Mouse (Mus musculus) ES-E14 (cell line): ENCODE data around the gene Ghrl. TPM values are rescaled to one million over a fixed set of nuclear protein-coding genes. Genes with fewer than 3 reads are reported as not detected.
A peak's percentile ranks its signal among the peaks of the same experiment; 100 is the strongest.

Source experiments
- DNase-seq: peaks from one replicate; pipeline ENCODE4 v3.0.0-alpha.2; 2013; ENCODE audit warnings: low read depth, low spot score
- H3K27ac ChIP-seq: 2 replicates; pipeline ENCODE4 v1.5.1; 2012; ENCODE audit warnings: low read depth, mild to moderate bottlenecking, low read length, moderate library complexity, mixed read lengths; ENCODE audit not compliant: poor library complexity, insufficient read depth, severe bottlenecking
- H3K36me3 ChIP-seq: 2 replicates; pipeline ENCODE4 v1.6.1; 2012; ENCODE audit warnings: mild to moderate bottlenecking, low read length, moderate library complexity, mixed read lengths; ENCODE audit not compliant: control insufficient read depth, poor library complexity, insufficient read depth, severe bottlenecking
- H3K4me1 ChIP-seq, 2 experiments: fragments of 150-350 bp in 1 of 2; sonication (generic) in 1 of 2; 2 replicates each; pipeline ENCODE4 v1.6.1; 2012; ENCODE audit warnings: low read length in 2 of 2, mild to moderate bottlenecking in 1 of 2, mixed read lengths in 1 of 2; ENCODE audit not compliant: control insufficient read depth in 2 of 2, insufficient read depth in 2 of 2, poor library complexity in 1 of 2
- H3K4me3 ChIP-seq, 2 experiments: fragments of 150-350 bp in 1 of 2; sonication (generic) in 1 of 2; 2 replicates each; pipeline ENCODE4 v1.5.1; 2012; ENCODE audit warnings: low read length in 2 of 2, low read depth in 1 of 2, mild to moderate bottlenecking in 1 of 2, mixed read lengths in 1 of 2; ENCODE audit not compliant: insufficient read depth in 1 of 2, poor library complexity in 1 of 2, severe bottlenecking in 1 of 2
- H3K9ac ChIP-seq: 2 replicates; pipeline ENCODE4 v1.6.1; 2012; ENCODE audit warnings: low read depth, mild to moderate bottlenecking, low read length, mixed read lengths; ENCODE audit not compliant: poor library complexity, insufficient read depth, severe bottlenecking
- H3K9me3 ChIP-seq: fragments of 150-350 bp; sonication (generic); 2 replicates; pipeline ENCODE4 v1.6.1; 2012; ENCODE audit warnings: low read depth, mild to moderate bottlenecking, low read length; ENCODE audit not compliant: control insufficient read depth, insufficient read depth
- CHD2 ChIP-seq: IDR thresholded peaks from 2 replicates; pipeline ENCODE4 v1.6.1; 2014; ENCODE audit warnings: mild to moderate bottlenecking, low read depth, low read length, inconsistent platforms
- HCFC1 ChIP-seq: IDR thresholded peaks from 2 replicates; pipeline ENCODE4 v1.6.1; 2012; ENCODE audit warnings: low read length, inconsistent platforms, borderline replicate concordance; ENCODE audit not compliant: insufficient read depth
- MAFK ChIP-seq: IDR thresholded peaks from 2 replicates; pipeline ENCODE4 v1.6.1; 2014; ENCODE audit warnings: mild to moderate bottlenecking, low read depth, low read length, inconsistent platforms; ENCODE audit not compliant: insufficient read depth
- ZC3H11A ChIP-seq: IDR thresholded peaks from 2 replicates; pipeline ENCODE4 v1.6.1; 2012; ENCODE audit warnings: low read depth, mild to moderate bottlenecking, inconsistent platforms, low read length, borderline replicate concordance
- ZNF384 ChIP-seq: IDR thresholded peaks from 2 replicates; pipeline ENCODE4 v1.6.1; 2012; ENCODE audit warnings: low read depth, low read length, inconsistent platforms
- in situ Hi-C, 2 experiments: fragments of 600-800 bp; cut with MboI; formaldehyde crosslinking; loops; one replicate each; pipeline ENCODE4 v1.15.1; 2025; ENCODE audit warnings: low sequenced_read_pairs in 2 of 2, inconsistent platforms in 1 of 2; ENCODE audit not compliant: unreplicated experiment in 2 of 2
- total RNA-seq: library from RNA; depleted of rRNA; stranded (reverse); fragments of 300-350 nt; gene quantifications from 2 replicates; pipeline ENCODE4 v1.2.3, GENCODE M21; 2012; rRNA removed

Gene Ghrl
- total RNA-seq, 1 experiment, result 2.3 TPM

- Histone ChIP-seq H3K27ac (peak overlapping the region; percentile 38; the same call in 1 of the 2 replicates), H3K9me3 (no peaks in the 10 kb centered on the region), H3K36me3 (no peaks in the 10 kb centered on the region), H3K4me1 (peaks cover 4 to 19% of the 10 kb centered on the region in 2 experiments; a peak in 3 of 4 replicates), H3K4me3 (no peak overlapping the region), H3K9ac (peak overlapping the region; percentile 16; the same call in 1 of the 2 replicates)
- in situ Hi-C loops, result no loop called here
- no peak for DNase-seq
- TF ChIP-seq CHD2 (no peak), ZC3H11A (no peak), HCFC1 (no peak), MAFK (no peak), ZNF384 (peak; percentile 53; the same call in 1 of the 2 replicates)
Observed at GRCm38 (mm10) chr6:113668287-113669154, 51.2 kb downstream of the Ghrl start.

DNA sequence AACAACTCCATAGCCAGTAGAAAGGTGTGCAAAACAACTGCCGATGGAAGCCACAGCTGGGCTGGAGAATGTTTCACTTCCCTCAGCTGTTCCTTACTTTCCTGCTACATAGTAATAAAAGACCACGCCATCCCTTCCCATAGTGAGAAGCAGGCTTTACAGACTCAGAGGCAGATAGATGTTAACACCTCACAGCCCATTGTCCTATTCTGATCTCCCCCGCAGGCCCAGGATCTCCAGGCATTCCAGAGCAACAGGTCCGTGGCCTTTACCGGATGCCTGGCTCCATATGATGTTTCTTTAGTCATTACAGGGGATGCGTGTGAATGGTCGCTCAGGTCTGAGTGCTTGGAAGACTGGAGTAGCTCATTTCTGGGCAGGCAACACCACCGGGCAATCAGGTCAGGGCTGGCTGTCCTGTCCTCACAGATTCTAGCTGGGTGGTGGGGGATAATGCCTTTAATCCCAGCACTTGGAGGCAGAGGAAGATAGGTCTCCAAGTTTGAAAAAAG, 52.0 kb downstream of the Ghrl start:
- in situ Hi-C loops, result no loop called here
- Histone ChIP-seq H3K4me3 (no peak overlapping the region), H3K9me3 (no peaks in the 10 kb centered on the region), H3K36me3 (no peaks in the 10 kb centered on the region), H3K4me1 (peaks cover 4 to 19% of the 10 kb centered on the region in 2 experiments; a peak in 3 of 4 replicates), H3K9ac (peak overlapping the region; percentile 26; the same call in 1 of the 2 replicates), H3K27ac (no peak overlapping the region)
- TF ChIP-seq MAFK (no peak), ZNF384 (no peak), HCFC1 (no peak), CHD2 (no peak), ZC3H11A (no peak)
- no peak for DNase-seq

Other genes starting within 250 kb of the Ghrl start
- gene Il17rc, start 248.5 kb downstream of the Ghrl start, total RNA-seq, result 6.2 and 13.3 TPM in 2 replicates
- 20.8 and 29.9 TPM in 2 replicates for gene Creld1, start 236.6 kb downstream of the Ghrl start, total RNA-seq
- gene Prrt3, start 217.9 kb downstream of the Ghrl start, total RNA-seq, result 15.1 and 16.3 TPM in 2 replicates
- 71.2 and 74.1 TPM in 2 replicates for gene Emc3, start 188.2 kb downstream of the Ghrl start, total RNA-seq
- 34.7 and 37.5 TPM in 2 replicates for gene Fancd2, start 188.2 kb downstream of the Ghrl start, total RNA-seq
- 0.45 and 1.0 TPM in 2 replicates for gene Fancd2os, start 119.2 kb downstream of the Ghrl start, total RNA-seq
- gene Brk1, start 115.1 kb downstream of the Ghrl start, total RNA-seq, result 81.8 and 113 TPM in 2 replicates
- 13.2 and 13.9 TPM in 2 replicates for gene Vhl, start 95.9 kb downstream of the Ghrl start, total RNA-seq
- 12.6 and 22.0 TPM in 2 replicates for gene Irak2, start 81.4 kb downstream of the Ghrl start, total RNA-seq
- 62.6 and 70.6 TPM in 2 replicates for gene Tatdn2, start 22.8 kb downstream of the Ghrl start, total RNA-seq
- 140 and 187 TPM in 2 replicates for gene Sec13, start 20.9 kb upstream of the Ghrl start, total RNA-seq